Mouse (Mus musculus) intestine, postnatal 0 days (tissue): ENCODE data around the gene Adgrg3. TPM values are rescaled to one million over a fixed set of nuclear protein-coding genes. Genes with fewer than 3 reads are reported as not detected.

Experiments
- ATAC-seq: fragments of 200-750 bp; cut with Nextera tagmentation; 2 replicates; pipeline ENCODE4 v1.8.0; 2017; ENCODE audit warnings: mild to moderate bottlenecking, moderate TSS enrichment, moderate library complexity
- H3K27ac ChIP-seq: fragments of 300-500 bp; sonication (generic); 2 replicates; pipeline ENCODE4 v1.5.1; 2014; ENCODE audit warnings: mild to moderate bottlenecking, low read depth, low read length, moderate library complexity
- H3K27me3 ChIP-seq: fragments of 300-500 bp; sonication (generic); replicated peaks from 2 replicates; pipeline ENCODE4 v1.6.1; 2014; ENCODE audit warnings: low read length, mixed read lengths; ENCODE audit not compliant: control insufficient read depth, insufficient read depth
- H3K36me3 ChIP-seq: fragments of 300-500 bp; sonication (generic); 2 replicates; pipeline ENCODE4 v1.6.1; 2014; ENCODE audit warnings: mild to moderate bottlenecking, moderate library complexity; ENCODE audit not compliant: control insufficient read depth, insufficient read depth
- H3K4me1 ChIP-seq: fragments of 300-500 bp; sonication (generic); replicated peaks from 2 replicates; pipeline ENCODE4 v1.6.1; 2014; ENCODE audit warnings: antibody characterized with exemption, low read length, mixed read lengths; ENCODE audit not compliant: control insufficient read depth, insufficient read depth
- H3K4me2 ChIP-seq: fragments of 300-500 bp; sonication (generic); replicated peaks from 2 replicates; pipeline ENCODE4 v1.6.1; 2014; ENCODE audit warnings: low read depth, mild to moderate bottlenecking, moderate library complexity
- H3K4me3 ChIP-seq: fragments of 300-500 bp; sonication (generic); 2 replicates; pipeline ENCODE4 v1.5.1; 2014; ENCODE audit warnings: low read depth, low read length
- H3K9ac ChIP-seq: fragments of 300-500 bp; sonication (generic); 2 replicates; pipeline ENCODE4 v1.6.1; 2014; ENCODE audit warnings: mild to moderate bottlenecking, low read depth, low read length
- H3K9me3 ChIP-seq: fragments of 300-500 bp; sonication (generic); 2 replicates; pipeline ENCODE4 v1.6.1; 2016; ENCODE audit warnings: mixed run types; ENCODE audit not compliant: control insufficient read depth
- CTCF ChIP-seq: sonication (generic); IDR thresholded peaks from 2 replicates; pipeline ENCODE4 v1.5.1; 2016; ENCODE audit warnings: low read depth, mild to moderate bottlenecking, control low read depth, antibody characterized with exemption, moderate library complexity
- WGBS: fragments of 180-500 bp; shearing (Covaris S2); extraction: QIAGEN DNeasy Blood & Tissue Kit; methylation state at CpG from one replicate; pipeline ENCODE4 v1.1.7; 2014; 5-methylcytosine and 5-hydroxymethylcytosine counted together
- polyA plus RNA-seq: library from polyadenylated mRNA; unstranded; fragments of >200 nt; fragmentation: Nextera tagmentation; extraction: Ambion mirVana; gene quantifications from 2 replicates; pipeline ENCODE4 v1.2.1, GENCODE M21; 2015

Adgrg3 gene
- polyA plus RNA-seq, 1 experiment from 2014 or later = 4.2 TPM

GRCm38 (mm10) chr8:95015866-95016265 is 1.6 kb upstream of the Adgrg3 start:
- Histone ChIP-seq H3K27me3 (no peaks in the 10 kb centered on the region), H3K9ac (no peak overlapping the region), H3K36me3 (peaks cover 23% of the 10 kb centered on the region; the same call in 1 of the 2 replicates), H3K27ac (no peak overlapping the region), H3K4me3 (no peak overlapping the region), H3K9me3 (no peaks in the 10 kb centered on the region), H3K4me1 (no peaks in the 10 kb centered on the region), H3K4me2 (no peak overlapping the region)
- no peak for ATAC-seq
- WGBS = 74% methylated on average over 4 of the region's 4 CpGs
- TF ChIP-seq CTCF = no peak

- no peak for TF ChIP-seq CTCF
- H3K27me3 ChIP-seq = no peaks in the 10 kb centered on the region
- H3K9me3 ChIP-seq = no peaks in the 10 kb centered on the region
- H3K4me1 ChIP-seq = no peaks in the 10 kb centered on the region
- H3K4me2 ChIP-seq = no peak overlapping the region
- H3K27ac ChIP-seq = no peak overlapping the region
- H3K36me3 ChIP-seq = peaks cover 19% of the 10 kb centered on the region; the same call in 1 of the 2 replicates
- ATAC-seq = no peak
- no peak overlapping the region for H3K4me3 ChIP-seq
- no peak overlapping the region for H3K9ac ChIP-seq
- 63% methylated on average over 4 of the region's 4 CpGs for WGBS
Observed at GRCm38 (mm10) chr8:95016684-95017083, 808 bp upstream of the Adgrg3 start.

- Histone ChIP-seq H3K9ac (no peak overlapping the region), H3K4me1 (no peaks in the 10 kb centered on the region), H3K4me2 (no peak overlapping the region), H3K27me3 (no peaks in the 10 kb centered on the region), H3K27ac (no peak overlapping the region), H3K9me3 (no peaks in the 10 kb centered on the region), H3K36me3 (peaks cover 7% of the 10 kb centered on the region; the same call in 1 of the 2 replicates), H3K4me3 (no peak overlapping the region)
- no peak for ATAC-seq
- TF ChIP-seq CTCF = no peak
- 65% methylated on average over 9 of the region's 9 CpGs for WGBS
Observed at GRCm38 (mm10) chr8:95017969-95018635, 610 bp downstream of the Adgrg3 start.

GRCm38 (mm10) chr8:95020293-95020777 is 2.8 kb downstream of the Adgrg3 start:
- no peaks in the 10 kb centered on the region for H3K4me1 ChIP-seq
- no peak overlapping the region for H3K4me3 ChIP-seq
- no peak overlapping the region; the same call in 1 of the 2 replicates for H3K27ac ChIP-seq
- no peak; the same call in 1 of the 2 replicates for ATAC-seq
- H3K4me2 ChIP-seq = no peak overlapping the region
- H3K36me3 ChIP-seq = no peaks in the 10 kb centered on the region
- 54% methylated on average over 12 of the region's 12 CpGs for WGBS
- no peak overlapping the region for H3K9ac ChIP-seq
- no peaks in the 10 kb centered on the region for H3K27me3 ChIP-seq
- no peaks in the 10 kb centered on the region for H3K9me3 ChIP-seq
- TF ChIP-seq CTCF = no peak

GRCm38 (mm10) chr8:95020821-95021220 is 3.3 kb downstream of the Adgrg3 start:
- Histone ChIP-seq H3K36me3 (no peaks in the 10 kb centered on the region), H3K9ac (no peak overlapping the region), H3K9me3 (no peaks in the 10 kb centered on the region), H3K4me3 (no peak overlapping the region), H3K4me2 (no peak overlapping the region), H3K4me1 (no peaks in the 10 kb centered on the region), H3K27me3 (no peaks in the 10 kb centered on the region), H3K27ac (no peak overlapping the region; the same call in 1 of the 2 replicates)
- TF ChIP-seq CTCF = no peak
- WGBS = 66% methylated on average over 10 of the region's 10 CpGs
- ATAC-seq = no peak

GRCm38 (mm10) chr8:95023201-95023600 is 5.7 kb downstream of the Adgrg3 start:
- no peak for ATAC-seq
- 18% methylated on average over 8 of the region's 8 CpGs for WGBS
- H3K9ac ChIP-seq = no peak overlapping the region
- no peak overlapping the region for H3K4me2 ChIP-seq
- no peak for TF ChIP-seq CTCF
- no peak overlapping the region for H3K4me3 ChIP-seq
- H3K27ac ChIP-seq = no peak overlapping the region
- H3K27me3 ChIP-seq = no peaks in the 10 kb centered on the region
- no peaks in the 10 kb centered on the region for H3K36me3 ChIP-seq
- no peaks in the 10 kb centered on the region for H3K4me1 ChIP-seq
- H3K9me3 ChIP-seq = no peaks in the 10 kb centered on the region
